Mouse (Mus musculus) kidney, adult 2 months (tissue): ENCODE data around the gene Wdr27.
A peak's percentile ranks its signal among the peaks of the same experiment; 100 is the strongest.

ENCODE experiments used
- CTCF ChIP-seq: fragments of 200-500 bp; conservative IDR thresholded peaks from 2 replicates; pipeline ENCODE4 v1.5.1; 2011; ENCODE audit warnings: low read depth, mild to moderate bottlenecking, control low read depth, low read length, moderate library complexity, mixed read lengths; ENCODE audit not compliant: insufficient read depth, insufficient read length
- POLR2A ChIP-seq: fragments of 200-500 bp; IDR thresholded peaks from one replicate; pipeline ENCODE4 v1.6.1; 2011; ENCODE audit warnings: low read depth, low read length, control low read depth

- no peak for TF ChIP-seq POLR2A
- 0 out of 2 replicates have a peak, but pooled peaks have one; percentile 13 for TF ChIP-seq CTCF
Observed at GRCm38 (mm10) chr17:14860220-14860619, 82.7 kb downstream of the Wdr27 start.
